ENCODE assay signal across 8 mouse cellular contexts in the genomic region with DNA sequence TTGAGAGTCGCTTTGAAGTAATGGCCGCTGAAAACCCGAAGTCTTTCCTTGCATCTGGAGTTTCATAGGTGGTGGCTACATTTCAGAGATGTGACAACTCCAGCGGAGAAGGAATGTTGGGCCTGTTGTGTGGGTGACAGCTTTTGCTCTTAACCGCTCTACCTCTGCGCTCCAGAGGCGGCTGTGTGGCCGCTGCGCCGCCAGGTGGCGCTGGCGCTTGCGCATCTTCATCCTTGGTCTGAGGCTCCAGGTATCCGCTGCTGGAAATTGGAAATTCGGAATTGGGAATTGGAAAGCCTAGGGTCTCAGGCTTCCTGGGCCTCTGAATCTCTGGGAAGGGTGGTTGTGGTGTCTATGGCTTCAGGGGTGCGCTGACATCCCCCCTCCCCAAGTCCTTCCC.
DNase-seq lines count a peak whose midpoint lies in the region; ATAC-seq and TF ChIP-seq lines count a peak whose summit lies in the region.
"Had no signal": no experiment of that assay in that cellular context is flagged by ENCODE, and none has a peak within 500 bp of the region (broad histone marks: within the 10 kb centered on the region; RNA-seq: fewer than 3 reads in every experiment).

No protein-coding gene starts in this region.

- no peaks in the 10 kb centered on the region for H3K9me3 ChIP-seq in forebrain, embryonic 13.5 days (replicated peaks)
- H3K9me3 ChIP-seq in lung, postnatal 0 days (ENCODE audit: low read length), result no peaks in the 10 kb centered on the region
- H3K9me3 ChIP-seq: heart, embryonic 15.5 days had no signal

- TF ChIP-seq EP300 in lung, postnatal 0 days (IDR thresholded peaks at IDR 0.05), result no peak

- WGBS in forebrain, embryonic 13.5 days, result 5% methylated on average over 16 of the region's 16 CpGs
- 7% methylated on average over 16 of the region's 16 CpGs for WGBS in lung, postnatal 0 days

- H3K4me2 ChIP-seq in forebrain, embryonic 13.5 days, result no peak overlapping the region
- no peak overlapping the region for H3K4me2 ChIP-seq in lung, postnatal 0 days (replicated peaks; ENCODE audit: low read depth, low read length)
- H3K4me2 ChIP-seq: heart, embryonic 15.5 days had no signal

- no peaks in the 10 kb centered on the region for H3K4me1 ChIP-seq in forebrain, embryonic 13.5 days
- H3K4me1 ChIP-seq in lung, postnatal 0 days (ENCODE audit: insufficient read depth, low read depth, low read length), result no peaks in the 10 kb centered on the region
- H3K4me1 ChIP-seq: heart, embryonic 15.5 days had no signal

- no peaks in the 10 kb centered on the region for H3K27me3 ChIP-seq in forebrain, embryonic 13.5 days
- no peaks in the 10 kb centered on the region for H3K27me3 ChIP-seq in lung, postnatal 0 days (replicated peaks; ENCODE audit: insufficient read depth, low read length)
- H3K27me3 ChIP-seq: heart, embryonic 15.5 days had no signal

- no peak overlapping the region for H3K27ac ChIP-seq in forebrain, embryonic 13.5 days
- no peak overlapping the region for H3K27ac ChIP-seq in lung, postnatal 0 days (ENCODE audit: low read length)
- H3K27ac ChIP-seq: heart, embryonic 15.5 days had no signal

- no peaks in the 10 kb centered on the region for H3K36me3 ChIP-seq in forebrain, embryonic 13.5 days (ENCODE audit: poor library complexity, severe bottlenecking)
- no peaks in the 10 kb centered on the region for H3K36me3 ChIP-seq in lung, postnatal 0 days (ENCODE audit: insufficient read depth, low read length)
- H3K36me3 ChIP-seq: heart, embryonic 15.5 days had no signal

- TF ChIP-seq CTCF in lung, postnatal 0 days (IDR thresholded peaks at IDR 0.05), result peak; percentile 90

- ATAC-seq in cerebellum, adult (ENCODE audit: insufficient number of reproducible peaks, low FRiP score, low TSS enrichment), result peak; percentile 60
- 0 out of 2 replicates have a peak, but pooled peaks have one; percentile 61 for ATAC-seq in forebrain, embryonic 13.5 days
- 0 out of 2 replicates have a peak, but pooled peaks have one; percentile 21 for ATAC-seq in lung, postnatal 0 days

- H3K9ac ChIP-seq in forebrain, embryonic 13.5 days, result no peak overlapping the region
- no peak overlapping the region for H3K9ac ChIP-seq in lung, postnatal 0 days (replicated peaks; ENCODE audit: low read depth)
- H3K9ac ChIP-seq: heart, embryonic 15.5 days had no signal

- H3K4me3 ChIP-seq in forebrain, embryonic 13.5 days, result no peak overlapping the region
- H3K4me3 ChIP-seq in lung, postnatal 0 days (ENCODE audit: low read depth, low read length), result no peak overlapping the region
- H3K4me3 ChIP-seq: heart, embryonic 15.5 days had no signal

- DNase-seq in 3134 (ENCODE audit: extremely low read depth, insufficient read length, low spot score) (peak; percentile 47), A20 (ENCODE audit: low read depth, low spot score) (peak; percentile 41)
- DNase-seq in kidney, postnatal 36 days, result peak; percentile 16 to 75
- DNase-seq in lung, postnatal 0 days (ENCODE audit: low spot score), result peak; percentile 31
- peak; percentile 73 to 76 for DNase-seq in right cerebral cortex, postnatal 36 days (ENCODE audit: low spot score in 2 of 2)
